Comparison of ENCODE assay signal across 24 mouse cellular contexts in the genomic region with DNA sequence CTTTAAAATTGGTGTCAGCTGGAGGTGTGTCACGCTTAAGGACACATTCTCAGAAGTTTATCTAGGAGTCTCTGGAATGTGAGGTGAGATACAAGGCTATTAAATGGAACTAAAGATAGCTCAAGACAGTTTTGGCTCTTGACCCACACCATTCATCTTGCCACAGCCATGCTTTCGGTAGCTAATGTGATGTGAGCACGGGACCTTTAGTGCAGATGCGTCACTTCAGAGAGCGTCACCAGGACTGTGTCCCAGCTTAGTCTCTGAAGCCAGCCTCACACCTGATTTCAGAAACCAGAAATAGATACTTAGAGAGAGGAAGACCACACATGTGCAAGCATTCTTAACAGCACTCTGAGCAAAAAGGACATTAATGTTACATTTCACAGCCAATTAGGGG. TPM values are rescaled to one million over a fixed set of nuclear protein-coding genes. Genes with fewer than 3 reads are reported as not detected.
DNase-seq lines count a peak whose midpoint lies in the region; ATAC-seq and TF ChIP-seq lines count a peak whose summit lies in the region.
"Had no signal": no experiment of that assay in that cellular context is flagged by ENCODE, and none has a peak within 500 bp of the region (broad histone marks: within the 10 kb centered on the region; RNA-seq: fewer than 3 reads in every experiment).

No protein-coding gene starts in this region.

- H3K4me2 ChIP-seq in heart, embryonic 16.5 days (ENCODE audit: low read depth, low read length), result no peak overlapping the region
- H3K4me2 ChIP-seq: embryonic facial prominence, embryonic 12.5 days; embryonic facial prominence, embryonic 15.5 days; hindbrain, embryonic 12.5 days; hindbrain, embryonic 15.5 days had no signal

- no peaks in the 10 kb centered on the region for H3K9me3 ChIP-seq in heart, embryonic 16.5 days (replicated peaks; ENCODE audit: control insufficient read depth, low read length)
- no peaks in the 10 kb centered on the region for H3K9me3 ChIP-seq in heart, embryonic 10.5 days
- H3K9me3 ChIP-seq: embryonic facial prominence, embryonic 12.5 days; embryonic facial prominence, embryonic 15.5 days; G1E; hindbrain, embryonic 12.5 days; hindbrain, embryonic 15.5 days had no signal

- no peak for TF ChIP-seq CTCF in gastrocnemius, adult 2 months (IDR thresholded peaks at IDR 0.05)
- TF ChIP-seq CTCF in heart, adult 2 months (IDR thresholded peaks at IDR 0.05), result no peak

- H3K9ac ChIP-seq in heart, adult 2 months (ENCODE audit: low read depth, low read length), result no peak overlapping the region
- H3K9ac ChIP-seq in heart, embryonic 16.5 days (ENCODE audit: low read length), result 0 out of 2 replicates have a peak overlapping the region, but pooled peaks have one; percentile 15
- H3K9ac ChIP-seq: embryonic facial prominence, embryonic 12.5 days; embryonic facial prominence, embryonic 15.5 days; forebrain, postnatal 0 days; hindbrain, embryonic 12.5 days; hindbrain, embryonic 15.5 days had no signal

- no peak overlapping the region for H3K4me3 ChIP-seq in gastrocnemius, adult 2 months
- H3K4me3 ChIP-seq in heart, adult 2 months, result no peak overlapping the region
- H3K4me3 ChIP-seq in heart, embryonic 16.5 days (ENCODE audit: low read length), result no peak overlapping the region
- H3K4me3 ChIP-seq in heart, embryonic 10.5 days, result no peak overlapping the region
- H3K4me3 ChIP-seq: embryonic facial prominence, embryonic 12.5 days; embryonic facial prominence, embryonic 15.5 days; hindbrain, embryonic 12.5 days; hindbrain, embryonic 15.5 days had no signal

- no peaks in the 10 kb centered on the region; the same call in 1 of the 2 replicates for H3K4me1 ChIP-seq in heart, adult 2 months (ENCODE audit: control insufficient read depth, insufficient read depth, low read length)
- H3K4me1 ChIP-seq in heart, embryonic 16.5 days (ENCODE audit: control insufficient read depth, insufficient read depth, low read length), result peaks cover 3% of the 10 kb centered on the region; the same call in 1 of the 2 replicates
- H3K4me1 ChIP-seq in heart, embryonic 10.5 days, result peaks cover 7% of the 10 kb centered on the region
- H3K4me1 ChIP-seq: embryonic facial prominence, embryonic 12.5 days; embryonic facial prominence, embryonic 15.5 days; hindbrain, embryonic 12.5 days; hindbrain, embryonic 15.5 days had no signal

- no peak for DNase-seq in gastrocnemius, adult 2 months
- no peak for DNase-seq in gastrocnemius, postnatal 14 days
- peak in 1 of 2 experiments; percentile 53 for DNase-seq in heart, adult 2 months
- DNase-seq in heart, postnatal 36 days, result no peak
- DNase-seq in heart, embryonic 10.5 days (ENCODE audit: low spot score), result no peak
- peak; percentile 50 for DNase-seq in heart, postnatal 4 days
- no peak for DNase-seq in right cerebral cortex, postnatal 36 days (ENCODE audit: low spot score in 2 of 2)
- DNase-seq: adrenal gland, postnatal 14 days; cerebellum, adult 11 months; cerebellum, adult 2 months; cerebellum, adult 9-11 months; cerebellum, postnatal 25 days; forebrain, postnatal 0 days; gastrocnemius, postnatal 36 days; kidney, adult 2 months had no signal

- no peaks in the 10 kb centered on the region for H3K27me3 ChIP-seq in heart, adult 2 months (ENCODE audit: control insufficient read depth, insufficient read depth, low read length)
- no peaks in the 10 kb centered on the region for H3K27me3 ChIP-seq in heart, embryonic 16.5 days (ENCODE audit: control insufficient read depth, insufficient read depth, low read length)
- no peaks in the 10 kb centered on the region for H3K27me3 ChIP-seq in heart, embryonic 10.5 days (ENCODE audit: insufficient read depth, poor library complexity, severe bottlenecking)
- H3K27me3 ChIP-seq: embryonic facial prominence, embryonic 12.5 days; embryonic facial prominence, embryonic 15.5 days; hindbrain, embryonic 15.5 days had no signal

- H3K27ac ChIP-seq in gastrocnemius, adult 2 months, result peak overlapping the region; percentile 28; the same call in 1 of the 2 replicates
- peak overlapping the region; percentile 52 for H3K27ac ChIP-seq in heart, adult 2 months
- H3K27ac ChIP-seq in heart, embryonic 16.5 days (ENCODE audit: low read length), result peak overlapping the region; percentile 42
- H3K27ac ChIP-seq in heart, embryonic 10.5 days, result no peak overlapping the region
- H3K27ac ChIP-seq: embryonic facial prominence, embryonic 12.5 days; embryonic facial prominence, embryonic 15.5 days; hindbrain, embryonic 12.5 days; hindbrain, embryonic 15.5 days had no signal

- intact Hi-C loops in gastrocnemius, adult 2 months (cut with DNase I), result no loop called here
- intact Hi-C loops in gastrocnemius, postnatal 14 days (cut with DNase I; ENCODE audit: low total_unique reads), result no loop called here
- intact Hi-C loops in heart, adult 2 months (cut with DNase I), result no loop called here
- intact Hi-C loops in heart, postnatal 36 days (cut with DNase I), result no loop called here

- ATAC-seq in heart, embryonic 16.5 days (replicated peaks; ENCODE audit: extremely low read depth, insufficient read depth, low FRiP score), result peak; percentile 63; the same call in 1 of the 2 replicates
- ATAC-seq: forebrain, embryonic 14.5 days; forebrain, postnatal 0 days; intestine, postnatal 0 days; Patski had no signal

- TF ChIP-seq EP300 in heart, adult 2 months (IDR thresholded peaks at IDR 0.05; ENCODE audit: insufficient read depth, low read depth, low read length), result peak; percentile 77

- WGBS in heart, adult 2 months, result 47% methylated on average over 5 of the region's 5 CpGs
- 35% methylated on average over 5 of the region's 5 CpGs for WGBS in heart, embryonic 16.5 days
- WGBS in heart, embryonic 10.5 days, result 48% methylated on average over 5 of the region's 5 CpGs

- no peaks in the 10 kb centered on the region for H3K36me3 ChIP-seq in heart, adult 2 months (ENCODE audit: control insufficient read depth, insufficient read depth, low read length)
- no peaks in the 10 kb centered on the region for H3K36me3 ChIP-seq in heart, embryonic 16.5 days (ENCODE audit: control insufficient read depth, insufficient read depth)
- no peaks in the 10 kb centered on the region for H3K36me3 ChIP-seq in heart, embryonic 10.5 days
- H3K36me3 ChIP-seq: embryonic facial prominence, embryonic 12.5 days; embryonic facial prominence, embryonic 15.5 days; G1E; hindbrain, embryonic 12.5 days; hindbrain, embryonic 15.5 days had no signal

- no peaks in the 10 kb centered on the region for H3K79me2 ChIP-seq in heart, adult 2 months (replicated peaks; ENCODE audit: control insufficient read depth, insufficient read depth, low read length)

- no peak for TF ChIP-seq POLR2A in heart, adult 2 months (IDR thresholded peaks at IDR 0.05; ENCODE audit: insufficient read depth, low read depth, low read length)

RNA-seq across cellular contexts. Expression of a gene that starts 15.5 kb away (rescaled TPM):
- total RNA-seq in gastrocnemius, adult 2 months (2021), result 1,000 to 10,000 TPM; 2,736 to 3,418 TPM
- 1,000 to 10,000 TPM; 2,687 to 3,049 TPM for total RNA-seq in gastrocnemius, postnatal 14 days (2021)
- total RNA-seq in heart, adult 2 months (2021), result 1,000 to 10,000 TPM; 4,382 to 5,412 TPM
- polyA plus RNA-seq in heart, adult 2 months (2012; rRNA removed), result 4,929 and 5,477 TPM in 2 replicates
- 1,000 to 10,000 TPM; 5,098 to 5,396 TPM for total RNA-seq in heart, postnatal 36 days (2021)
- 2,893 and 2,917 TPM in 2 replicates for polyA plus RNA-seq in heart, embryonic 16.5 days (2015; fragmentation: Nextera tagmentation; extraction: Ambion mirVana)
- polyA plus RNA-seq in heart, embryonic 10.5 days (2016; fragmentation: Nextera tagmentation; extraction: Ambion mirVana), result 1,300 and 1,795 TPM in 2 replicates
- 1,000 to 10,000 TPM; 3,101 to 3,310 TPM for total RNA-seq in heart, postnatal 4 days (2021)
